In genomic region chr9:66126456-66127192, GRCm38 (mm10) we compare ENCODE assay signal across 8 mouse cellular contexts. TPM values are rescaled to one million over a fixed set of nuclear protein-coding genes. Genes with fewer than 3 reads are reported as not detected.
DNase-seq lines count a peak whose midpoint lies in the region; ATAC-seq lines count a peak whose summit lies in the region.

TSS of gene Snx1 (minus strand) at chr9:66126587.
TSS of gene Ciao2a (plus strand) at chr9:66126611.

- WGBS in hindbrain, embryonic 16.5 days = under 1% methylated on average over 34 of the region's 34 CpGs
- WGBS in macrophage (ENCODE audit: missing documents) = under 1% methylated on average over 34 of the region's 34 CpGs

- peak within 1 kb of the TSS; percentile 52 for H3K4me3 ChIP-seq in hindbrain, embryonic 16.5 days (ENCODE audit: low read length)
- H3K4me3 ChIP-seq in macrophage (ENCODE audit: inconsistent target) = peak within 1 kb of the TSS; percentile 92

- H3K4me1 ChIP-seq in hindbrain, embryonic 16.5 days (ENCODE audit: control insufficient read depth, insufficient read depth, low read depth, low read length) = peaks cover 23% of the 10 kb centered on the region

- DNase-seq in WW6 (ENCODE audit: low read depth, low spot score) = peak; percentile 84
- DNase-seq in cerebellum, postnatal 4 days (ENCODE audit: low spot score in 2 of 2) = peak; percentile 63 to 86
- peak; percentile 96 for DNase-seq in gastrocnemius, adult 18-20 months (ENCODE audit: low spot score)
- peak; percentile 94 to 95 for DNase-seq in left cerebral cortex, adult 18-20 months (ENCODE audit: low spot score in 2 of 2)
- DNase-seq in right cerebral cortex, adult 18-20 months = peak; percentile 95
- peak; percentile 66 for DNase-seq in urinary bladder, postnatal 10 days (ENCODE audit: low spot score)

- H3K27me3 ChIP-seq in hindbrain, embryonic 16.5 days (replicated peaks; ENCODE audit: control insufficient read depth, insufficient read depth, low read length) = no peaks in the 10 kb centered on the region

- peak within 1 kb of the TSS; percentile 66 for H3K9ac ChIP-seq in hindbrain, embryonic 16.5 days (ENCODE audit: low read depth, low read length)

- peak; percentile 76 for ATAC-seq in hindbrain, embryonic 16.5 days

- no peaks in the 10 kb centered on the region for H3K36me3 ChIP-seq in hindbrain, embryonic 16.5 days (ENCODE audit: control insufficient read depth, insufficient read depth, low read length)
- no peaks in the 10 kb centered on the region for H3K36me3 ChIP-seq in macrophage (ENCODE audit: inconsistent target)

- H3K4me2 ChIP-seq in hindbrain, embryonic 16.5 days (ENCODE audit: low read length) = peak within 1 kb of the TSS; percentile 90

- peaks cover 65% of the 10 kb centered on the region for H3K79me2 ChIP-seq in macrophage (ENCODE audit: inconsistent target)

- H3K27ac ChIP-seq in hindbrain, embryonic 16.5 days (ENCODE audit: low read depth, low read length) = peak within 1 kb of the TSS; percentile 52
- H3K27ac ChIP-seq in macrophage = peak within 1 kb of the TSS; percentile 88

- no peaks in the 10 kb centered on the region for H3K9me3 ChIP-seq in hindbrain, embryonic 16.5 days (ENCODE audit: control insufficient read depth, low read length)

RNA-seq across cellular contexts. Expression of gene Snx1, which starts in this region (rescaled TPM):
- 10 to 100 TPM; 10.7 to 13.3 TPM for total RNA-seq in gastrocnemius, adult 18-20 months (2021)
- 73.5 and 77.2 TPM in 2 replicates for polyA plus RNA-seq in hindbrain, embryonic 16.5 days (2015; fragmentation: Nextera tagmentation; extraction: Ambion mirVana)
- 10 to 100 TPM; 69.6 to 74.9 TPM for total RNA-seq in left cerebral cortex, adult 18-20 months (2021)
- total RNA-seq in macrophage (2018; cell fraction: chromatin; rRNA removed) = 100 to 1,000 TPM; 104 to 309 (median 220) TPM
- total RNA-seq in macrophage (2018; cell fraction: cytosol; rRNA removed) = 100 to 1,000 TPM; 105 to 155 (median 123) TPM
- 100 to 1,000 TPM in 20 of 26 experiments, 10 to 100 TPM in 6; 71.5 to 171 (median 129) TPM for total RNA-seq in macrophage (2018; cell fraction: nucleus; rRNA removed)
- polyA plus RNA-seq in macrophage (2018) = 126 to 191 TPM (median 168 TPM) in 3 replicates

RNA-seq across cellular contexts. Expression of gene Ciao2a, which starts in this region (rescaled TPM):
- total RNA-seq in gastrocnemius, adult 18-20 months (2021) = 10 to 100 TPM; 49.7 to 53.9 TPM
- polyA plus RNA-seq in hindbrain, embryonic 16.5 days (2015; fragmentation: Nextera tagmentation; extraction: Ambion mirVana) = 64.0 and 69.2 TPM in 2 replicates
- 10 to 100 TPM; 28.7 to 33.7 TPM for total RNA-seq in left cerebral cortex, adult 18-20 months (2021)
- total RNA-seq in macrophage (2018; cell fraction: chromatin; rRNA removed) = 10 to 100 TPM in 18 of 26 experiments, 1 to 10 TPM in 8; 2.2 to 32.9 (median 14.5) TPM
- total RNA-seq in macrophage (2018; cell fraction: cytosol; rRNA removed) = 100 to 1,000 TPM in 25 of 26 experiments, 10 to 100 TPM in 1; 91.5 to 198 (median 136) TPM
- 10 to 100 TPM; 14.9 to 83.4 (median 40.0) TPM for total RNA-seq in macrophage (2018; cell fraction: nucleus; rRNA removed)
- polyA plus RNA-seq in macrophage (2018) = 103 to 211 TPM (median 123 TPM) in 3 replicates

Comparison
In these comparisons a context has a peak if more than half of its experiments do, and no peak if none do; other contexts are left out.
1. Peak in every context shown above with its lines: DNase-seq, ATAC-seq, H3K4me3 ChIP-seq and H3K27ac ChIP-seq.
2. RNA of gene Snx1 (total RNA-seq): 69.6 to 74.9 TPM in left cerebral cortex, adult 18-20 months; 10.7 to 13.3 TPM in gastrocnemius, adult 18-20 months; every median in the first group is over 4 times any median in the second.